Mouse (Mus musculus): Measurements from ENCODE around the gene Sephs2. TPM values are rescaled to one million over a fixed set of nuclear protein-coding genes. Genes with fewer than 3 reads are reported as not detected.

Sephs2 gene
- total RNA-seq, 1 experiment, result 113 TPM

GRCm38 (mm10) chr7:127262218-127262961 lies 11.5 kb downstream of the Sephs2 start:
- Histone ChIP-seq H3K36me3 (ENCODE audit: control insufficient read depth, insufficient read depth, low read length, poor library complexity, severe bottlenecking) (peaks cover 13% of the 10 kb centered on the region), H3K4me1 (ENCODE audit: control insufficient read depth in 2 of 2, insufficient read depth in 2 of 2, low read length in 2 of 2, poor library complexity in 1 of 2) (peaks cover 0 to 3% of the 10 kb centered on the region in 2 experiments; a peak in 1 of 4 replicates), H3K9ac (ENCODE audit: insufficient read depth, low read depth, low read length, poor library complexity, severe bottlenecking) (no peak overlapping the region), H3K27ac (ENCODE audit: insufficient read depth, low read depth, low read length, poor library complexity, severe bottlenecking) (no peak overlapping the region), H3K4me3 (ENCODE audit: insufficient read depth in 1 of 2, low read depth in 1 of 2, low read length in 2 of 2, poor library complexity in 1 of 2, severe bottlenecking in 1 of 2) (no peak overlapping the region), H3K9me3 (ENCODE audit: control insufficient read depth, insufficient read depth, low read depth, low read length) (no peaks in the 10 kb centered on the region)
- in situ Hi-C loops (cut with MboI; ENCODE audit: low sequenced_read_pairs in 2 of 2, unreplicated experiment in 2 of 2), result no loop called here
- no peak for DNase-seq (ENCODE audit: low read depth, low spot score)
- no peak for TF ChIP-seq ZNF384 (IDR thresholded peaks at IDR 0.05; ENCODE audit: low read depth, low read length)
- no peak for TF ChIP-seq CHD2 (IDR thresholded peaks at IDR 0.05; ENCODE audit: low read depth, low read length)
- no peak for TF ChIP-seq HCFC1 (IDR thresholded peaks at IDR 0.05; ENCODE audit: borderline replicate concordance, insufficient read depth, low read length)
- no peak for TF ChIP-seq MAFK (IDR thresholded peaks at IDR 0.05; ENCODE audit: insufficient read depth, low read depth, low read length)

- peak within 1 kb of the TSS; percentile 92 for H3K9ac ChIP-seq (ENCODE audit: insufficient read depth, low read depth, low read length, poor library complexity, severe bottlenecking)
- peaks cover 26% of the 10 kb centered on the region for H3K36me3 ChIP-seq (ENCODE audit: control insufficient read depth, insufficient read depth, low read length, poor library complexity, severe bottlenecking)
- peak within 1 kb of the TSS; percentile 59; the same call in 1 of the 2 replicates for H3K27ac ChIP-seq (ENCODE audit: insufficient read depth, low read depth, low read length, poor library complexity, severe bottlenecking)
- peaks cover 0 to 3% of the 10 kb centered on the region in 2 experiments; a peak in 1 of 4 replicates for H3K4me1 ChIP-seq (ENCODE audit: control insufficient read depth in 2 of 2, insufficient read depth in 2 of 2, low read length in 2 of 2, poor library complexity in 1 of 2)
- in situ Hi-C loops (cut with MboI; ENCODE audit: low sequenced_read_pairs in 2 of 2, unreplicated experiment in 2 of 2), result no loop called here
- TF ChIP-seq MAFK (IDR thresholded peaks at IDR 0.05; ENCODE audit: insufficient read depth, low read depth, low read length) (no peak), CHD2 (IDR thresholded peaks at IDR 0.05; ENCODE audit: low read depth, low read length) (peak; percentile 60; the same call in 1 of the 2 replicates), ZNF384 (IDR thresholded peaks at IDR 0.05; ENCODE audit: low read depth, low read length) (no peak), HCFC1 (IDR thresholded peaks at IDR 0.05; ENCODE audit: borderline replicate concordance, insufficient read depth, low read length) (peak; percentile 39; the same call in 1 of the 2 replicates), ZC3H11A (IDR thresholded peaks at IDR 0.05; ENCODE audit: borderline replicate concordance, low read depth, low read length) (no peak)
- peak; percentile 99 for DNase-seq (ENCODE audit: low read depth, low spot score)
- H3K4me3 ChIP-seq (ENCODE audit: insufficient read depth in 1 of 2, low read depth in 1 of 2, low read length in 2 of 2, poor library complexity in 1 of 2, severe bottlenecking in 1 of 2), result peak within 1 kb of the TSS; percentile 85 to 90
- H3K9me3 ChIP-seq (ENCODE audit: control insufficient read depth, insufficient read depth, low read depth, low read length), result no peaks in the 10 kb centered on the region
These were observed 13.3 kb downstream of the Sephs2 start, which contains the start of gene Dctpp1 for GRCm38 (mm10) chr7:127260309-127261111. Gene Dctpp1, minus strand, starts transcription at chr7:127260709.

- DNase-seq (ENCODE audit: low read depth, low spot score), result no peak
- peaks cover 27% of the 10 kb centered on the region for H3K36me3 ChIP-seq (ENCODE audit: control insufficient read depth, insufficient read depth, low read length, poor library complexity, severe bottlenecking)
- in situ Hi-C loops (cut with MboI; ENCODE audit: low sequenced_read_pairs in 2 of 2, unreplicated experiment in 2 of 2), result no loop called here
- H3K9ac ChIP-seq (ENCODE audit: insufficient read depth, low read depth, low read length, poor library complexity, severe bottlenecking), result peak overlapping the region; percentile 92
- no peaks in the 10 kb centered on the region for H3K9me3 ChIP-seq (ENCODE audit: control insufficient read depth, insufficient read depth, low read depth, low read length)
- H3K4me3 ChIP-seq (ENCODE audit: insufficient read depth in 1 of 2, low read depth in 1 of 2, low read length in 2 of 2, poor library complexity in 1 of 2, severe bottlenecking in 1 of 2), result peak overlapping the region; percentile 85 to 90
- peaks cover 0 to 3% of the 10 kb centered on the region in 2 experiments; a peak in 1 of 4 replicates for H3K4me1 ChIP-seq (ENCODE audit: control insufficient read depth in 2 of 2, insufficient read depth in 2 of 2, low read length in 2 of 2, poor library complexity in 1 of 2)
- TF ChIP-seq HCFC1 (IDR thresholded peaks at IDR 0.05; ENCODE audit: borderline replicate concordance, insufficient read depth, low read length), result no peak
- TF ChIP-seq ZC3H11A (IDR thresholded peaks at IDR 0.05; ENCODE audit: borderline replicate concordance, low read depth, low read length), result no peak
- no peak for TF ChIP-seq MAFK (IDR thresholded peaks at IDR 0.05; ENCODE audit: insufficient read depth, low read depth, low read length)
- TF ChIP-seq CHD2 (IDR thresholded peaks at IDR 0.05; ENCODE audit: low read depth, low read length), result no peak
- no peak for TF ChIP-seq ZNF384 (IDR thresholded peaks at IDR 0.05; ENCODE audit: low read depth, low read length)
- no peak overlapping the region for H3K27ac ChIP-seq (ENCODE audit: insufficient read depth, low read depth, low read length, poor library complexity, severe bottlenecking)
These were observed 14.5 kb downstream of the Sephs2 start for GRCm38 (mm10) chr7:127259186-127259905.

- no peak overlapping the region for H3K9ac ChIP-seq (ENCODE audit: insufficient read depth, low read depth, low read length, poor library complexity, severe bottlenecking)
- H3K4me3 ChIP-seq (ENCODE audit: insufficient read depth in 1 of 2, low read depth in 1 of 2, low read length in 2 of 2, poor library complexity in 1 of 2, severe bottlenecking in 1 of 2), result no peak overlapping the region
- DNase-seq (ENCODE audit: low read depth, low spot score), result no peak
- no peak for TF ChIP-seq CHD2 (IDR thresholded peaks at IDR 0.05; ENCODE audit: low read depth, low read length)
- no peak for TF ChIP-seq ZNF384 (IDR thresholded peaks at IDR 0.05; ENCODE audit: low read depth, low read length)
- no peak for TF ChIP-seq ZC3H11A (IDR thresholded peaks at IDR 0.05; ENCODE audit: borderline replicate concordance, low read depth, low read length)
- no peak for TF ChIP-seq HCFC1 (IDR thresholded peaks at IDR 0.05; ENCODE audit: borderline replicate concordance, insufficient read depth, low read length)
- no peak for TF ChIP-seq MAFK (IDR thresholded peaks at IDR 0.05; ENCODE audit: insufficient read depth, low read depth, low read length)
- H3K9me3 ChIP-seq (ENCODE audit: control insufficient read depth, insufficient read depth, low read depth, low read length), result no peaks in the 10 kb centered on the region
- H3K36me3 ChIP-seq (ENCODE audit: control insufficient read depth, insufficient read depth, low read length, poor library complexity, severe bottlenecking), result peaks cover 27% of the 10 kb centered on the region
- H3K4me1 ChIP-seq (ENCODE audit: control insufficient read depth in 2 of 2, insufficient read depth in 2 of 2, low read length in 2 of 2, poor library complexity in 1 of 2), result peaks cover 0 to 3% of the 10 kb centered on the region in 2 experiments; a peak in 1 of 4 replicates
- H3K27ac ChIP-seq (ENCODE audit: insufficient read depth, low read depth, low read length, poor library complexity, severe bottlenecking), result no peak overlapping the region
- in situ Hi-C loops (cut with MboI; ENCODE audit: low sequenced_read_pairs in 2 of 2, unreplicated experiment in 2 of 2), result no loop called here
These were observed 17.3 kb downstream of the Sephs2 start for GRCm38 (mm10) chr7:127256518-127256917.
